Mouse (Mus musculus) heart, adult 18-20 months (tissue): ENCODE measurements around the gene Adpgk. TPM values are rescaled to one million over a fixed set of nuclear protein-coding genes. Genes with fewer than 3 reads are reported as not detected.
A peak's percentile ranks its signal among the peaks of the same experiment; 100 is the strongest.

Experiments
- DNase-seq, 2 experiments: peaks; one replicate each; pipeline ENCODE4 v3.0.0; 2021 to 2022; ENCODE audit warnings: mixed read lengths in 1 of 2
- long read RNA-seq, 2 experiments: library from polyadenylated mRNA; stranded (forward); transcript quantifications; one replicate each; pipeline ENCODE4 v2.0.0; 2021
- total RNA-seq, 2 experiments: library from RNA; stranded (reverse); gene quantifications; 2 replicates each; pipeline ENCODE4 v1.2.3; 2021

Gene Adpgk
- total RNA-seq = 1 to 10 TPM; 8.4 to 8.5 TPM
- long read RNA-seq, experiment 1, full-length matches to known transcripts = 6 of 6 reads
- long read RNA-seq, experiment 1, partial matches to known transcripts = 0 of 6 reads
- long read RNA-seq, experiment 1, other reads (novel, unspliced or antisense) = 0 of 6 reads
- long read RNA-seq, experiment 2, partial matches to known transcripts = 0 of 5 reads
- long read RNA-seq, experiment 2, other reads (novel, unspliced or antisense) = 1 of 5 reads

GRCm38 (mm10) chr9:59290957-59291687 is at the start of gene Adpgk:
Gene Adpgk (plus strand): TSS chr9:59291558.
- DNase-seq = peak; percentile 99

DNA sequence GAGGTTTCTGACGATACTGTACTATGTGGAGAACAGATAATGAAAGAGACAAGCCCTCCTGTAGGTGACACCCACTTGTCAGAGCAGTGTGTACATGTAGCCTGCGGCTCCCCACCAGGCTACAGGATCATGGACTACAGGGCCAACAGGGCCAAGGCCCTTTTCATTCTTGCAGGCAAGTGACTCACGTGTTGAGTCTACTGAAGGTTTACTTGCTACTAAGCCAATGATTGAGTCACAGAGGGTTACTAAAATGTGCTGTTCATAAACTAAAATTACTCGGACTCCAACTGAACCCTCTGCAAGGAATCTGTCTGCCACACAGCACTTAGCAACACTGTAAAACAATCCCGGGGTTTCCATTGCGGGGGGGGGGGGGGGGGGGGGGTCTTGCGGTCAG is 46.2 kb upstream of the Adpgk start:
- DNase-seq = no peak

- DNase-seq = no peak
These were observed 44.8 kb upstream of the Adpgk start for GRCm38 (mm10) chr9:59246456-59247029.

- DNase-seq = no peak
These were observed 42.0 kb upstream of the Adpgk start for GRCm38 (mm10) chr9:59249359-59249758.

- no peak for DNase-seq
These were observed 41.1 kb upstream of the Adpgk start for GRCm38 (mm10) chr9:59250272-59250671.

DNA sequence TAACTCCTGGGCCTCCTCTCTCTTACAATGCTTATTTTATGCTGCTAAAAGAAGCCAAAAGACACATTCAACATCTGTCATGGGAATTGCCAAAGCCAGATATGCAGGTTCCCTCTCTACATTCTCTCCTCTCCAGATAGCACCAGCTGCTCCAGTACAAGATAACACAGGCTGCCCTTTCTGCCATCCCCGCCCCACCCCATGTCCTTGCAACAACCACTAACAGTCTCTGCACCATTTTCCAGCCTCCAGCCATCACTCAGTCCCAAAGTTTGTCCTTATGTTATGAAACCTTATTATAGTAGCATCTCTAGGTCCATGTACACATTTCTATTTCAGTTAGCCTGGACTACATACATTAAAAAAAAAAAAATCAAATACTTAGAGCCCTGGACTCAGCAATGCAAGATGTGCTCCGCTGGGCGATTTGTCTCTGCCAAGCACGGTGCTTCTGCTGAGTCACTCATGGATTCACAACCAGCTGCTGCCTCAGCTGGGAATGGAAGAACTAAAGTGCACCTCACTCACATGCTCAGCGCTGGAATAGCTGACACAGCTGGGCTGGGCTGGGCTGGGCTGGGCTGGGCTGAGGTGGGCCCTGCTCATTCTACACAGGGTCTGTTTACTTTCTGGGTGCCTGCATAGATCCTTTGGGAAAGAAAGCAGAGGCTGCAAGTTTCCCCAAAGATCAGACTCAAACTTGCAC is 36.5 kb upstream of the Adpgk start:
- no peak for DNase-seq

DNA sequence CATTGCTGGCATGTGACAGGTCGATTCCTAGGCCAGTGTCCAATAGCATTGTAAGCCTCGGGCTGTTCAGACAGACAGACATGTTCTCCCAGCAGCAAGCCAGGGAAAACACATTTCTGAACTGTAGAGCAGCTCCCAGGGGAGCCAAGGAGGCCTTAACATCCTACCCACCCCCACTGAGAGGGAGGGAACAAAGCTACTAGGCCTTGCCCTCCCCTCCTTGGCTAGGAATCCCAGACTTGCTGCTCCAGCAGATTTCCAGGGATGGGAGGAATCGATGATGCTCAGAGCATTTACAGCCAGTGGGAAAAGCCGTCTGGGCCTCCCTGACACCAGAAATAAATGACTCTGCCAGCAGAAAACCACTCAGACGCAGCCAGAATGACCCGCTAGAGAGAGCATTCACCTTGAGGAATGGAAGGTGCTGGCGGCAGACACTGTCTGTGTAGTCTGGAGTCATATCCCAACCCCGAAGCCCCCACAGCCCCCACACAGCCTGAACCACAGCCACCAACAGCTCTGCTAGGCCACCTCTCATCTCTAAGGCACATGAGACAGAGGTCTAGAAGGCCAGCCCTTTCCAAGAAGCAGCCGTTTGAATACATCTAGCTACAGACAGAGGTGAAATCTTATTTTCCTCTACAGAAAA is 31.4 kb upstream of the Adpgk start:
- DNase-seq = no peak

GRCm38 (mm10) chr9:59266332-59266731 is 25.0 kb upstream of the Adpgk start:
- peak in 1 of 2 experiments; percentile 24 for DNase-seq

GRCm38 (mm10) chr9:59269728-59270127 is 21.6 kb upstream of the Adpgk start:
- peak; percentile 61 to 75 for DNase-seq

- no peak for DNase-seq
These were observed 20.3 kb upstream of the Adpgk start for GRCm38 (mm10) chr9:59271081-59271480.

DNA sequence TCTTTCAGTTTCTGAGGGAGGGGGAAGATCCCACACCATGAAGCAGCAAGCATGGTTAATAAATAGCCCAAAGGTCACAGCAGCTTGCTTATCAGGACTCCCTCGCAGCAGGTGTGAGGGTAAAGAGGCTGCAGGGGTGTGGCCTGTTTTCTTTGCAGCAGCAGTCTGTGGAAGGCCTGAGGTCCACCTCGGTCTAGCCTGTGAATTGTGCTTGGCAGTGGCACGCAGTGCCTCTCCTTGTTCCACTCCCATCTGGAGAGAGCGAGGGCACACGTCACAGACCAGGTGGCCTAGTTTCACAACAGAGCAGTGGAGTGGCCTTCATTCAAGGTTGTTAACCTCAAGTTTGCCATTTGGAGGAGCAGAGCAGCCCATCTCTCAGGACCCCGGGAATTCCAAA is 19.6 kb upstream of the Adpgk start:
- DNase-seq = peak; percentile 34 to 40

DNA sequence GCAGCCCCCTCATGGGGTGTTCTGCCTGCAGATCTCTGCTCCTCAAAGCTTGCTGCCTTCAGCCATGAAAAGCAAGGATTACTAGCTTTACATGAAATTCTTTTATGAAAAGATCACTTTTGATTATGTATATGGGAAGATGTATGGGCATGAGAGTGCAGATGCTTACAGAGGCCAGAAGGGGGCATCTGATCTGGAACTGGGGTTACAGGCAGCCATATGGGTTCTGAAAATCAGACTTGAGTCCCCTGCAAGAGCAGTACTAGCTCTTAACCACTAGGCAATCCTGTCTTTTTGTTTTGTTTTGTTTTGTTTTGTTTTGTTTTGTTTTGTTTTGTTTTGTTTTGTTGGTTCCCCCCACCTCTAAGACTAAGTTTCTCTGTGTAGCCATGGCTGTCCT is 18.2 kb upstream of the Adpgk start:
- DNase-seq = no peak

DNA sequence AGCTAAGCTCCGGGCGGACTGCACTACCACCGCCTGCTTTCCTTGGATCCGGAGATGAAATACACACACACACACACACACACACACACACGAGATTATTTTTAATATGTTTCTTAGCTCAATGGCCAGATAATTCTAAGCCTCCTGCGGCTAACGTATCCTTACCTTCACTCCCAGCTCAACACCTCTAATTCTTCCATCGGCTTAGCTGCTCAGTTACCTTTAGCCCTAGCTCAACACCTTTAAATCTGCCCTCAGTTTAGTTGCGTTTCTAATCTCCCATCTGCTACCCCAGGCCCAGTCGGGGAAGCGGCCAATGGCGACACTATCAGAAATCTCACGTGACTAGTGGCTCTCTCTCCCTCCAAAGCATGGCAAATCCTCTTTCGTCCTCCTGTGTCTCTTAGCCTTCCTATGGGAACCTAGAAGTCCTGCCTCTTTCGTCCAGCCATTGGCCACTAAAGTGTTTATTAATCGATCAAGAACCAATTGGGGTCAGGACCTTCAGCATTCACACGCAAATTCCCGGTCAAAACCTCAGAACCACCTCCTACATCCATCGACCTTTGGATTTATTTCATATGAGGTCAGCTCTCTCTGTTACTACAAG is 16.4 kb upstream of the Adpgk start:
- no peak for DNase-seq

DNA sequence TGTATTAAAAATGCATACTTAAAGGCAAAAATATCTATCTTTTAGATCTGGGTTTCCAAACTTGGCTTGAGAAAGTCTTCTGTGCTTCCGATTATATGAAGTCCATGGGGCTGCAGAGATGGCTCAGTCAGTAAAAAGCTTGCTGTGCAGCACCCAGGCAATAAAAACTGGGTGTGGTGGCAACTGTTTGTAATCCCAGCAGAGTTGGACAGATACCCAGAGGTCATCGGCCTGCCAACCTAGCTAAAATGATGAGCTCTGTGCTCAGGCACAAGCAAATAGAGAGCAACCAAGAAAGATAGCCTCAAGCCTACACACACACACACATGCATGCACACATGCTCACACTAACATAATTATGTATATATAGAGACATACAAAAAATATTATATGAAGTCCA is 13.2 kb upstream of the Adpgk start:
- DNase-seq = no peak

DNA sequence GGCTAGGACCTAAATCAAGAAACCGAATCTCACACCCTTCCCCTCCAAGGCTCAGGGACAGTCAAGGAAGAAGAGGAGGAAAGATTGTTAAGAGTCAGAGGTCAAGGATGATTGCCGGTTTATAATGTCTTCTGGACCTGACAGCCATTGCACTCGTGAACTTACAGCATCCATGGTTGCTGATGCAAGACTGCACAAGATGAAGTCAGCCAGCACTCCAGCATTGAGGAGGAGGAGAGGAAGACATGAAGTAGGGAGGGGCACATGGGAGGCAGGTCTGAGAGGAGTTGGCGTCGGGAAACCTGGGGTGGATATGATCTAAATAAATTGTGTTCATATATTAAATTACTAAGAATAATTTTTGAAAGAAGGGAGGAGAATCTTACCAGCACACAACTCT is 12.7 kb upstream of the Adpgk start:
- DNase-seq = no peak

DNA sequence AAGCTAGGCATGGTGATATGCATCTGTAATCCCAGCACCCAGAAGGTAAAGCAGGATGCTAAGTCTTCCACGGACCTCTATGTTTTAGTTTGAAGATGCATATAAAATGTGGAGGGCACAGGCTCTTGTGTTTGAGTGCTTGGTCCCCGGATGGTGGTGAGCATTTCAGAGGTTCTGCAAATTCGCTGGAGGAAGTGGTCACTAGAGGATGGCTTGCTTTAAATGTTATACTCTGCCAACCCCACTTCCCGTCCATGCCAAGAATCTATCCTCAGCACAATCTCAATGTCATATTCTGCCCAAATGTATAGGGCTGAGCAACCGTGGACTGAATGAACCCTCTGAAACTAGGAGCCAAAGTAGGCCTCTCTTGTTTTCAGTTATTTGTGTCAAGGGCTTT is 10.5 kb upstream of the Adpgk start:
- DNase-seq = no peak

GRCm38 (mm10) chr9:59281871-59282682 is 9.3 kb upstream of the Adpgk start:
- DNase-seq = peak; percentile 61 to 83

DNA sequence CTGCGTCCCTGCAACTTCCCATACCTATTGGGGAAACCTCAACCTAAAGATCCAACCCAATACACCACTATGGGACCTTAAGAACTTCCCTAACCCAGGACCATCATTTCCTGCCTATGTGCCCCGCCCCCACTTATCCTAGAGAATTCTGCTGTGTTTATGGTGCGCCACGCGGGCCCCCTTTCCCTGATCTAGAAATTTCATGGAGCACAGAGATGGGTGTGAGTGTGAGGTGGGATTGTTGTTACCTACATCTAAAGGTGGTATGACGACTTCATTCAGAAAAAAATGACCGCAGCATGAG is 8.7 kb upstream of the Adpgk start:
- DNase-seq = no peak

DNA sequence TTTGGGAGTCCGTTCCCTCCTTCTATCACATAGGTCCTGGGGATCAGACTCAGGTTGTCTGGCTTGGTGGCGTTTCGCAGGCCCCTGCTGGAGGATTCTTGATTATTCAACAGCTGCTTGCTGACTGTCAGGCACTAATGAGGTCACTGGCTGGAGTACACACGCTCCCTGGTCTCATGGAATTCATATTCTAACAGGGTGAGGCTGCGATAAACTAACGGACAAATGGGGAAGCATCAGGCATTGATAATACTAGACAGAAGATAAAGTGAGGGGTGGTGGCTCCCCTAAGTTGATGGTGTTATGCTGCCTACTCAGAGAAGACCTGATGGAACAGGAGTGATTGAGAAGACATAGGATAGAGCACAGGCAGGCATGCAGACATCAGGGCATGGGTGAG is 5.7 kb upstream of the Adpgk start:
- DNase-seq = no peak

DNA sequence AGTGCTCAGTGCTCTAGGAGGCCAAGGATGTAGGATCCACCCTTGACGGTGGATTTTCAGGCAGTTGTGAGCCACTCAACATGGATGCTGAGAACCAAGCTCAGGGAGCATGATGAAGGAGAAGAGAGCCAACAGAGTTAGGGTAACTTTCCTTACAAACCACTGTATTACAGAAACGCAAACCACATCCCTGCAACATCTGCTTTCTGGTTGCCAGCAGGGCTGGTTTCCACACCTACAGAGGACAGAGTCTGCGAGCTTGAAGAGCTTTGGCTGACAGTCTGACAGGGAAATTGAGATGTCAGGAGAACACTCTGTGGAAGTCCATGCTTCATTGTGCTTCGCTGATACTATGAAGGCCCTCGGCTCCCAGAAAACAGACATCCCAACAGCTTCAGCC is 3.3 kb upstream of the Adpgk start:
- no peak for DNase-seq

DNA sequence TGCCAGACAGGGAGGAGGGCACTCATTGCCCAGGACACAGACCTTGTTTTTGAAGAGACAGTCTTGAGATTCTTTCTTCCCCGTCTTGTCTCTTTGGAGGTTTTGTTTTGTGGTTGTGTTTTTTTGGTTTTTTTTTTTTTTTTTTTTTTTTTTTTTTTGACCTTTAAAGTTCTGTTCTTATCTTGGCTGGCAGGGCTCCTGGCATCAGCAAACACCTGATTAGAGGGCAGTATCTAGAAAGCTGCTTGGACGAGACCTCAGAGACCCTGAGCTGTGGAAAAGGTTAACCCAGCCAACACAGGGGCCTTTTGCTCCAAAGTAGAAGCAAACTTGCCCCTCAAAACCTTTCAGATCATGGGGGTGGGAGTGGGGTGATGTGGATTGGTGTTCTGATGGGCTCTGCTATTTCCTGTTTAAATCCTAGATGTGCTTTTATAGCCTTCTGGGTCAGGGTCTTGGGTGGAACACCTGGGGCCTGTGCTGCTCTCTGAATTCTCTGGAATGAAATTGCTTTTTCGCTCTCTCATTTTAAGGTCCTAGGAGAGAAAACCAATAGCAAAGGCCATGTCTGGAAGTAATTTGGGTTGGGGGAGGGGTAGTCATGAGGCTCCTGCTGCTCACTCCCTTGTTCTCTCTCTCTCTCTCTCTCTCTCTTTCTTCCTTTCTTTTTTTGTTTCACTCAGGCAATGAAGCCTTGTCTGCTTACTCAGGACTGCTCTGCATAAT is 2.5 kb upstream of the Adpgk start:
- no peak for DNase-seq
